Mouse (Mus musculus): ENCODE results near the gene Rps6ka2.

DNA sequence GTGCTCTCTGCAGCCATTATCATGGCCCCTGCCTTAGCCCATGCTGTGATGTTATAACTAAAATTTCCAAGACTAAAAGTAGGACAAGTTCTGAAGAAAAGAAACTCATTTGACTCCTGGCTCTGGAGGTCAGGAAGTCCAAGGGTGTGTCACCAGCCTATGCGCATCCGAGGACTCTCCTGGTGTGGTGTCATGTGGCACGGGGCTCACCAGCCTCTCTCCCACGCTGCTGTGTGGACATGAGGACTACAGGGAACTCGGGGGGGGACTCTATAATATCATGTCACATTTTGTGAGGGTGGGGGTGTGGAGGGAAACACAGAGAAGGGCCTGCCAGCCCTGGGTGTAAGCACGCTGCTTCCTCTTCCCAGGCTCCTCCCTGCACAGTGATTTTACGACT is 62.5 kb downstream of the Rps6ka2 start:
- TF ChIP-seq TAL1 (IDR thresholded peaks at IDR 0.05; ENCODE audit: low read length) (no peak), GATA1 (IDR thresholded peaks at IDR 0.05; ENCODE audit: low read length) (no peak)

Data from erythroblast, embryonic 14.5 days (primary cell).